Mouse (Mus musculus): Measurements from ENCODE around the gene Sik2. TPM values are rescaled to one million over a fixed set of nuclear protein-coding genes. Genes with fewer than 3 reads are reported as not detected.

Sik2 gene
- total RNA-seq, 1 experiment, result 10.0 TPM

DNA sequence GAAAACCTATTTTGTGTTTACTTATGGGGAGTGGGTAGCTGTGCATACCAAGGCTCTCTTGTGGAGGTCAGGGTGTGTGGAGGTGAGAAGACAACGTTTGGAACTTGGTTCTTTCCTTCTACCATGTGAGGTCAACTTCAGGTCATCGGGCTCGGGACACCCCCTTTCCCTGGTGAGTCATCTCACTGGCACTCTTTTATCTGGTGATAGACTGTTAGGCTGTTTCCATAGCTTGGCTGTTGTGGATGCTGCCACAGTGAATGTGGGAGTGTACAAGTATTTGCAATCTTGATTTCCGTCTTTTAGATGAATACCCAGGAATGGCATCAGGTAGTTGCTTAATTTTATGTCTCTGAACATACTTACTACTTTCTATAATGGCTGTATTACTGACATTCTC lies 6.9 kb upstream of the Sik2 start:
- Histone ChIP-seq H3K4me3 (ENCODE audit: insufficient read depth in 1 of 2, low read depth in 1 of 2, low read length in 2 of 2, poor library complexity in 1 of 2, severe bottlenecking in 1 of 2) (no peak overlapping the region), H3K4me1 (ENCODE audit: control insufficient read depth in 2 of 2, insufficient read depth in 2 of 2, low read length in 2 of 2, poor library complexity in 1 of 2) (no peaks in the 10 kb centered on the region), H3K9ac (ENCODE audit: insufficient read depth, low read depth, low read length, poor library complexity, severe bottlenecking) (no peak overlapping the region), H3K36me3 (ENCODE audit: control insufficient read depth, insufficient read depth, low read length, poor library complexity, severe bottlenecking) (no peaks in the 10 kb centered on the region), H3K27ac (ENCODE audit: insufficient read depth, low read depth, low read length, poor library complexity, severe bottlenecking) (no peak overlapping the region), H3K9me3 (ENCODE audit: control insufficient read depth, insufficient read depth, low read depth, low read length) (no peaks in the 10 kb centered on the region)
- TF ChIP-seq ZNF384 (IDR thresholded peaks at IDR 0.05; ENCODE audit: low read depth, low read length) (no peak), ZC3H11A (IDR thresholded peaks at IDR 0.05; ENCODE audit: borderline replicate concordance, low read depth, low read length) (no peak), CHD2 (IDR thresholded peaks at IDR 0.05; ENCODE audit: low read depth, low read length) (no peak), HCFC1 (IDR thresholded peaks at IDR 0.05; ENCODE audit: borderline replicate concordance, insufficient read depth, low read length) (no peak), MAFK (IDR thresholded peaks at IDR 0.05; ENCODE audit: insufficient read depth, low read depth, low read length) (no peak)
- no peak for DNase-seq (ENCODE audit: low read depth, low spot score)
- in situ Hi-C loops (cut with MboI; ENCODE audit: low sequenced_read_pairs in 2 of 2, unreplicated experiment in 2 of 2), result no loop called here

DNA sequence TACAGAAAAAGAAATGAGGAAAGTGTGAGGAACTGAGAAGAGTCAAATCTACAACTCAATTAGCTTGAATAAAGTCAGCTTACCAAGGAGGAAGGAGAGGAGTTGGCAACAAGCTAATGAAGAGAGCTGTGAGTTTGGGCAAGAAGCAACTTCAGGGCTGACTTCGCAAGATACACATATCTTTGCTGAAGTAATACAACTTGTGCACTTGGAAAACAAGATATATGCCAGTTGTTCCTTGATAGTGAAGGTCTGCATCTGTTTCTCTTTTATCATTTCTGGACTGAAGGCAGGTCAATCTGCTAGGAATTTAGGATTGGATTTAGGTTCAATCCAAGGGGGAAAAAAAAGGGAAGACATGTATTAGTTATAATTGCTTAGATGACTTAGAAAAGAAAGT lies 4.8 kb upstream of the Sik2 start:
- TF ChIP-seq HCFC1 (IDR thresholded peaks at IDR 0.05; ENCODE audit: borderline replicate concordance, insufficient read depth, low read length), result no peak
- TF ChIP-seq ZC3H11A (IDR thresholded peaks at IDR 0.05; ENCODE audit: borderline replicate concordance, low read depth, low read length), result no peak
- Histone ChIP-seq H3K9ac (ENCODE audit: insufficient read depth, low read depth, low read length, poor library complexity, severe bottlenecking) (no peak overlapping the region), H3K27ac (ENCODE audit: insufficient read depth, low read depth, low read length, poor library complexity, severe bottlenecking) (no peak overlapping the region), H3K36me3 (ENCODE audit: control insufficient read depth, insufficient read depth, low read length, poor library complexity, severe bottlenecking) (no peaks in the 10 kb centered on the region), H3K9me3 (ENCODE audit: control insufficient read depth, insufficient read depth, low read depth, low read length) (no peaks in the 10 kb centered on the region), H3K4me1 (ENCODE audit: control insufficient read depth in 2 of 2, insufficient read depth in 2 of 2, low read length in 2 of 2, poor library complexity in 1 of 2) (no peaks in the 10 kb centered on the region), H3K4me3 (ENCODE audit: insufficient read depth in 1 of 2, low read depth in 1 of 2, low read length in 2 of 2, poor library complexity in 1 of 2, severe bottlenecking in 1 of 2) (no peak overlapping the region)
- DNase-seq (ENCODE audit: low read depth, low spot score), result no peak
- in situ Hi-C loops (cut with MboI; ENCODE audit: low sequenced_read_pairs in 2 of 2, unreplicated experiment in 2 of 2), result no loop called here

DNA sequence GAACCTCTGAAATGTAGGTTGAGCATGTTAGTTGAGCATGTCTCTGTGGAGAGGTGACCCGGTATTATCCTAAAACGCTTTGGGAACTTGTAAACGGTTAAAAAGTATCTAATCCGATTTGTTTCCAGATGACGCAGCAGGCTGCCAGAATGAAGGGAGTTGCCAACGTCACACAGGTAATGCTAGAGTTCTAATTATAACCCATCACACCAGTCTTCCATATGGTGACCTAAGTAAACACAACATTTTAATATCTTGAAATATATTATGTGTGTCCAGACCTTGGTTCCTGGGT lies 730 bp upstream of the Sik2 start:
- peak overlapping the region in 1 of 2 experiments; percentile 15; a peak in 2 of 4 replicates for H3K4me3 ChIP-seq (ENCODE audit: insufficient read depth in 1 of 2, low read depth in 1 of 2, low read length in 2 of 2, poor library complexity in 1 of 2, severe bottlenecking in 1 of 2)
- H3K9ac ChIP-seq (ENCODE audit: insufficient read depth, low read depth, low read length, poor library complexity, severe bottlenecking), result no peak overlapping the region
- no peaks in the 10 kb centered on the region for H3K36me3 ChIP-seq (ENCODE audit: control insufficient read depth, insufficient read depth, low read length, poor library complexity, severe bottlenecking)
- H3K27ac ChIP-seq (ENCODE audit: insufficient read depth, low read depth, low read length, poor library complexity, severe bottlenecking), result no peak overlapping the region
- TF ChIP-seq CHD2 (IDR thresholded peaks at IDR 0.05; ENCODE audit: low read depth, low read length) (no peak), MAFK (IDR thresholded peaks at IDR 0.05; ENCODE audit: insufficient read depth, low read depth, low read length) (no peak), ZC3H11A (IDR thresholded peaks at IDR 0.05; ENCODE audit: borderline replicate concordance, low read depth, low read length) (no peak), HCFC1 (IDR thresholded peaks at IDR 0.05; ENCODE audit: borderline replicate concordance, insufficient read depth, low read length) (no peak), ZNF384 (IDR thresholded peaks at IDR 0.05; ENCODE audit: low read depth, low read length) (no peak)
- peaks cover 0 to 3% of the 10 kb centered on the region in 2 experiments; a peak in 2 of 4 replicates for H3K4me1 ChIP-seq (ENCODE audit: control insufficient read depth in 2 of 2, insufficient read depth in 2 of 2, low read length in 2 of 2, poor library complexity in 1 of 2)
- H3K9me3 ChIP-seq (ENCODE audit: control insufficient read depth, insufficient read depth, low read depth, low read length), result no peaks in the 10 kb centered on the region
- DNase-seq (ENCODE audit: low read depth, low spot score), result no peak
- in situ Hi-C loops (cut with MboI; ENCODE audit: low sequenced_read_pairs in 2 of 2, unreplicated experiment in 2 of 2), result loop anchor here in 1 of 2 experiments (10.0 kb wide), 1 partner anchor 145 kb away; no protein-coding TSS in a partner anchor

DNA sequence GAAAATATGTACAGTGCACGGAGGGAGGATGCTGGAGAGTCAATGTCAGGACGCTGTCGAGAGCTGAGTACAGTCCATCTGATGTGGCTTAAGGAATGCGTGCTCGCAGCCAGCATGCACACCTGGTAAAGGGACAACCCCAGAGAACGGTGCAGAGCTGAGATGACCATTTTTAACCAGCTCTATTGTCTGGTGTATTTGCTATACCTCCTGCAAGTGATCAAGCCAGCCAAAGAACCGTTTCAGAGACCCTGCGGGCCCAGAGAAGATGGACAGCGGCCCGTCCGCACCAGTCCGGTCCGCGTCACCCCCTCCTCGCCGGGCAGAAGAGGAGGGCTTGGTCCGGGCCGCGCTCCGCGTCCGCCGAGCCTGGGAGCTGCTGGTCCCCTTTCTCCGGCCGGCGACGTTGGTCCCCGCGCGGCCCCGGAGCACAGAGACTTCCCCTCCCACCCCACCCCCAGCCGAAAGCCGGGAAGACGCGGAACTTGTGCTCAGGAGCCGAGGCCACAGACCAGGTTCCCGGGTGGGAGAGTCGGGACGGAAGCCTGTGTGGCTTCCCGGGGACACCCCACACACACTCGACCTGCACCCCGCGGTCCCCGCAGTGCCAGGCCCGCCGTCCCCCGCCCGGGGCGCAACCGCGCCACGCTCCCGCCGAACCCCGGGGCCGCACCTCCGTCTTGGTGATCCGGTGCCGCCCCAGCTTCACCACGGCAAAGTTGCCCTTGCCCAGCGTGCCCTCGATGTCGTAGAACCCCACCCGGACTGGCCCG lies 619 bp downstream of the Sik2 start:
- no peak for TF ChIP-seq ZNF384 (IDR thresholded peaks at IDR 0.05; ENCODE audit: low read depth, low read length)
- TF ChIP-seq CHD2 (IDR thresholded peaks at IDR 0.05; ENCODE audit: low read depth, low read length), result no peak
- no peak for TF ChIP-seq ZC3H11A (IDR thresholded peaks at IDR 0.05; ENCODE audit: borderline replicate concordance, low read depth, low read length)
- TF ChIP-seq HCFC1 (IDR thresholded peaks at IDR 0.05; ENCODE audit: borderline replicate concordance, insufficient read depth, low read length), result no peak
- TF ChIP-seq MAFK (IDR thresholded peaks at IDR 0.05; ENCODE audit: insufficient read depth, low read depth, low read length), result no peak
- DNase-seq (ENCODE audit: low read depth, low spot score), result no peak
- H3K9ac ChIP-seq (ENCODE audit: insufficient read depth, low read depth, low read length, poor library complexity, severe bottlenecking), result peak overlapping the region; percentile 97
- peaks cover 0 to 3% of the 10 kb centered on the region in 2 experiments; a peak in 2 of 4 replicates for H3K4me1 ChIP-seq (ENCODE audit: control insufficient read depth in 2 of 2, insufficient read depth in 2 of 2, low read length in 2 of 2, poor library complexity in 1 of 2)
- H3K4me3 ChIP-seq (ENCODE audit: insufficient read depth in 1 of 2, low read depth in 1 of 2, low read length in 2 of 2, poor library complexity in 1 of 2, severe bottlenecking in 1 of 2), result peak overlapping the region; percentile 87 to 99
- in situ Hi-C loops (cut with MboI; ENCODE audit: low sequenced_read_pairs in 2 of 2, unreplicated experiment in 2 of 2), result loop anchor here in 1 of 2 experiments (10.0 kb wide), 1 partner anchor 143 kb away; no protein-coding TSS in a partner anchor
- no peaks in the 10 kb centered on the region for H3K36me3 ChIP-seq (ENCODE audit: control insufficient read depth, insufficient read depth, low read length, poor library complexity, severe bottlenecking)
- no peaks in the 10 kb centered on the region for H3K9me3 ChIP-seq (ENCODE audit: control insufficient read depth, insufficient read depth, low read depth, low read length)
- H3K27ac ChIP-seq (ENCODE audit: insufficient read depth, low read depth, low read length, poor library complexity, severe bottlenecking), result peak overlapping the region; percentile 72

Data from ES-E14 (cell line).